Mouse (Mus musculus) embryonic stem cell, embryonic (primary cell): ENCODE measurements around the gene Poldip3.

Experiments
- CTCF ChIA-PET, 4 experiments: fragments of 300-600 bp in 2 of 4; fragments of 350-600 bp in 2 of 4; sonication (Branson Sonifier 250); formaldehyde crosslinking; loops; one replicate each; lab custom pipeline; 2022; ENCODE audit warnings: inconsistent platforms in 2 of 4; lab: Charles Lee
- POLR2A ChIA-PET, 4 experiments: fragments of 300-600 bp in 2 of 4; fragments of 350-600 bp in 2 of 4; sonication (Branson Sonifier 250); formaldehyde crosslinking; loops; one replicate each; lab custom pipeline; 2022; ENCODE audit warnings: antibody characterized with exemption in 4 of 4, inconsistent platforms in 1 of 4; lab: Charles Lee

The Poldip3 gene

DNA sequence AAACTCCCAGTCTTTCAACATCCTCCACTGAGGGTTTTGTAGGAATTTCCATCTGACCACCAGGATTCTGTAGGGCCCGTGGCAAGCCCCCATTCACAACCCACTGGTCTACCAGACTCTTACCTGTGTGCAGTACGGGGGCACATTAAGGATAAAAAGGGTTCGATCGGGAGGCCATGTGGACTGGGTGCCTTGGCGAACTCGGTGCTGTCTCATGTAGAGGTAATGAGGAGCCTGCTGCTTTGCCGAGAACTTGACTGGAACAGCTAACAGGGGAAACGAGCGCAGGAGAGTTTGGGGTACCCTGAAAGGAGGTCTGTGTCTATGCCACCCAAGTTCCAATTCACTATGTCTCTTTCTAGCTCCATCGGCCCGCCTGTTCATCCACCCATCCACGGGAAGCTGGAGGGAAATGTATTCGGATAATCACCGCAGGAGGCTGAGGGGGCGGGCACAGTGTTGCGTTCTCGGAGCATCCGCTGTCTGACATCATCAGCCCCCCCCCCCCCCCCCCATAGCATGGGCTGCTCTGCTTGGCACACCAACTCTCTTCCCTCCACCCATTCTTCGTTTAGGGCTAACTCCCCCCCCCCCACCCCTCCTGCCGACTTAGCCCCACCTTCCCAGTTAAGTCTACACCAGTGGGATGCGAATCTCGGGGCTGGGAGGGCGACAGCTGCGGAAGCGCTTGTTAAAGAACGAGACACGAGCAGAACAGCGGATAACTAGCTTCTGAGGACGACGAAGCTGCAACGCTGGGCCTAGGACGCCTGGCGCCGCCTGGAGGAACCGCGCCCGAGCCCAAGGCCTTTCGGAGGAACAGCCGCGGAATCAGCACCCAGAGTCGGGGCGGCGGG lies 27.2 kb downstream of the Poldip3 start:
- ChIA-PET CTCF (interaction anchor here in 2 of 4 experiments (0.6 to 1.3 kb wide), 7 partner anchors 9 to 636 kb away, joined by 3 to 7 read pairs (median 3); no protein-coding TSS in a partner anchor), POLR2A (interaction anchor here (0.5 to 16.0 kb wide), 27 partner anchors 9 to 1111 kb away, joined by 3 to 172 read pairs (median 4); partner anchors contain the start of gene Poldip3 (in 4 of the 4))

DNA sequence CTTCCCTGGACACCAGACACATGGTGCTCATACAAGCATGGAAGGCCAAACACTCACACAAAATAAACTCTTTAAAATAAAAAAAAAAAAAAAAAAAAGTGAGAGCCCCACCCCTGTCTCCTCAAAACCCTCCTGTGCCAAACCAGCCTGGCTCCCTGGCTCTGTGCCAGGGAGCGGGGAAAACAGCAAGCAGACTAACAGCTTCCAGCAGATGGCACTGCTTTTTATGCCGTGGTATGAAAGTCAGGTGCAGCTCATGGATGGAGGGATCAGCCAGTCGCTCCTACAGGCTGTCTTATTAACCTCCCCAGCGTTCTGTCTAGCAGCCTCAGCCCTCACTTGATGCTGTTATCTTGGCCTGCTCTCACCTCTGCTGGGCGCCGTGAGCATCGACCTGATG lies 30.8 kb downstream of the Poldip3 start:
- ChIA-PET POLR2A (interaction anchor here (0.6 to 16.0 kb wide), 28 partner anchors 8 to 388 kb away, joined by 3 to 172 read pairs (median 3); partner anchors contain the start of gene Poldip3 (in 4 of the 4)), CTCF (interaction anchor here (0.6 to 1.3 kb wide), 16 partner anchors 9 to 957 kb away, joined by 3 to 20 read pairs (median 4); partner anchors contain the start of gene Tcf20 (in 1 of the 4))

DNA sequence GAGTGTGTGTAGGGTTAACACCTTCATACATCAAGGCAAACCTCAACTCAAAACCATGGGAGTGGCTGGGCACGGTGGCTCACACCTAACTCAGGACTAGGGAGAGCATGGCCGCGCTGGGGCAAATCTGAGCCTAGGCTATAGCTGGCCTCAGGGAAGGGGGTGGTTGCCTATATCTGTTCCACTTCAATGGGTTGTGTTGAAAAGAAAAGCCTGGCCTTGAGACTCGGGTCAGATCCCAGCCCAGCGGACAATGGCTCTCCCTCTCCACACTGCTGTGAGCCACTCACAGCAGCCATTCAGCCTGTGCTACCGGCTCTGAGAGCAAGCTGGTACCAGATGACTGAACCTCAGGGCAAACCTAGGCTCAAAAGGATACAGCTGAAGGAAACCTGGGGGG lies 34.1 kb downstream of the Poldip3 start:
- ChIA-PET CTCF (interaction anchor here in 2 of 4 experiments (0.6 to 1.2 kb wide), 3 partner anchors 29 to 192 kb away, joined by 3 to 4 read pairs (median 3); no protein-coding TSS in a partner anchor), POLR2A (interaction anchor here (0.6 to 16.0 kb wide), 17 partner anchors 8 to 194 kb away, joined by 3 to 172 read pairs (median 4); partner anchors contain the start of gene Poldip3 (in 4 of the 4))

DNA sequence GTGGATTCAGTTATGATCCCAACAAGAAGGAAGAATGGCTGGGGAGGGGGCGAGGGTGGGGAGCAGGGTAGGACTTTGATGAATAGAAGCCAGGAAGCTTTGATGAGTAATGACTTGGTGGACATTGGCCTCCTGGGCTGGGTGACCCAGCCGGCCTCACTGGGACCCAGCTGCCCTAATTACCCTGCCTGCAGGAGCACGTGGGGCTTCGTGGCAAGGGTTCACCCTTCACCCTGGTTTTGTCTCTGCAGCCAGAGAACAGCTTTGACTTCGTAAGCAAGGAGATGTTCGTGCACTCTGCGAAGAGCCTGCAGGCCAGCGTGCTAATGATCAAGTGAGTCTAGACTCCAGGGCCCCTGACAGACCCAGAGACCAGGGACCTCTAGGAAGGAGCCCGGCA lies 35.1 kb downstream of the Poldip3 start:
- ChIA-PET CTCF (interaction anchor here in 2 of 4 experiments (0.7 to 1.2 kb wide), 3 partner anchors 28 to 58 kb away, joined by 3 to 4 read pairs (median 3); partner anchors contain the start of gene Cyb5r3 (in 1 of the 2)), POLR2A (interaction anchor here (1.0 to 16.0 kb wide), 11 partner anchors 8 to 122 kb away, joined by 3 to 172 read pairs (median 8); partner anchors contain the start of genes Poldip3 (in 4 of the 4) and Rrp7a (in 1 of the 4))

DNA sequence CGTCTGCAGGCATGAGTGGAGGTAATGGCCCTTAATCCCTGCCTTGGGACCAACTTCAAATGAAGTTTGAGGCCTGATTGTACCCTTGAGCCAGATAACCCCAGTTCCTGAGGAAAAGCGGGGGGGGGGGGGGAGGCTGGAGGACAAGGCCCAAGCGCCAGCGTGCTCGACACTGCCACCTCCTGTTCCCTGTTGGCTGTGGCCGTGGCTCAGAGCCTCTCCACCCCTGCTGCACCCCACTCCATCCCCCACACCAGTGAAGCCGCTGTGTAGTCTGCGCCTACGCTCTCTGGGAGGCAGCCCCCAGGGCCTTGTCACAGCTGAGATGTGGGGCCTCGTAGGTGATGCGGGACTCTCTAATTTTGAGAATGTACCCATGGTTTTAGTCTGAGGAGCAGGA lies 36.3 kb downstream of the Poldip3 start:
- ChIA-PET CTCF (interaction anchor here (0.6 to 1.7 kb wide), 8 partner anchors 9 to 307 kb away, joined by 3 to 8 read pairs (median 4); partner anchors contain the start of gene Rrp7a (in 2 of the 4)), POLR2A (interaction anchor here in 3 of 4 experiments (0.6 to 16.0 kb wide), 15 partner anchors 9 to 326 kb away, joined by 3 to 172 read pairs (median 4); partner anchors contain the start of genes Poldip3 (in 2 of the 3) and Rrp7a (in 1 of the 3))

DNA sequence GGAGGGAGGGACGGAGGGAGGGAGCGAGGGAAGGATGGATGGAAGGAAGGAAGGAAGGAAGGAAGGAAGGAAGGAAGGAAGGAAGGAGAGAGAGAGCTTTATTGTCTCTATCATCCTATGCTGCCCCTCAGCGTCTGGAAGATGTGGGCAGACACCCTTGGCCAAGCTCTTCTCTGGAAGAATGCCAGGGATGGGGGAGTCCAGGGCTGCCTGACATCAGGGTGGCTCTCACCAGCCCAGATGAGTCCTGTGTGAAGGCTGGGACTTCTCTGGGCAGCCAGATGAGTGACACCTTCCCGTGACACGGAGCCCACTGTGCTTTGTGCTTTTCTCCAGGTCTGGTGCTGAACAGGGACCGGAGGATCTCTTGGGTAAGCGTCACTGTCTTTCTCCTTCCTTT lies 37.3 kb downstream of the Poldip3 start:
- ChIA-PET CTCF (interaction anchor here in 3 of 4 experiments (0.9 to 1.7 kb wide), 5 partner anchors 10 to 93 kb away, joined by 3 to 8 read pairs (median 6); partner anchors contain the start of gene Rrp7a (in 2 of the 3)), POLR2A (interaction anchor here in 2 of 4 experiments (1.0 to 16.0 kb wide), 8 partner anchors 14 to 93 kb away, joined by 3 to 172 read pairs (median 4); partner anchors contain the start of gene Poldip3 (in 2 of the 2))

DNA sequence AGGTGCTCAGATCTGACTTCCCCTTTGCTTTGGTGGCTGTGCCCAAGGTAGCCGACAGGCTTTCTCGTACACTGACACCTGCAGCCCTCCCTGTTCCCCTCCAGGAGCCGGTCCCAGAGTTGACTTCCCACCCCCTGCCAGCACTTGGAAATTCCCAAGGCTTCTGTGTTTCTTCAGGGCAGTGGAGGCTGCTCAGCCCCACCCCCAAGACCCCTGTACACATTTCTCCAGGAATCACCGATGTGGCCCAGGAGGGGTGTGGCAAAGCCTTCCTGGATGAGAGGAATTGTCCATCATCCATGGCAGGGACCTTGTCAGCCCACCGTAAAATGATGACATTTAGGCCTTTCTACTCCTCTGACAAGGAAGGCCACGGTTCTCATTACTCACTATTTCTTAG lies 37.9 kb downstream of the Poldip3 start:
- ChIA-PET POLR2A (interaction anchor here in 2 of 4 experiments (3.8 to 16.0 kb wide), 2 partner anchors 37 to 38 kb away, joined by 23 to 172 read pairs; partner anchors contain the start of gene Poldip3 (in 2 of the 2)), CTCF (no interaction called here)

DNA sequence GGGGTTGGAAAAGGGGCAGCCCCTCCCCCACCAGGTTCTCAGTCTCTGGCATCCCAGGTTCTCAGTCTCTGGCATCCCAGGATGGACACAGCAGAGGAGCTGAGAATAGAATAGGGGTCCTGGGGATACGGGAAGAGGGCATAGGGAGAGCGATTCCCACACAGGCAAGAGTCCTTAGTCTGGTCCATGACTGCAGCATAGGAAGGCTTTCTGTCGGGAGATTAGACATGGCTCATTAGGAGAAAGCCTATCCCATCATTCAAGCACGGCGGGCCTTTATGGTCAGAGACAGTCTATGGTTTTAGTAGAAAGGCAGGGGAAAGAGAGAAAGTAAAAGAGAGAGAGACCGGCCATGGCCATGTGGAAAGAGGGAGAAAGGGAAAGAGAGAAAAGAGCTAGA lies 41.4 kb downstream of the Poldip3 start:
- ChIA-PET POLR2A (interaction anchor here in 2 of 4 experiments (0.7 to 16.0 kb wide), 14 partner anchors 8 to 128 kb away, joined by 3 to 172 read pairs (median 4); partner anchors contain the start of gene Poldip3 (in 2 of the 2)), CTCF (interaction anchor here in 3 of 4 experiments (0.6 to 1.2 kb wide), 4 partner anchors 22 to 238 kb away, joined by 3 to 8 read pairs (median 3); no protein-coding TSS in a partner anchor)

DNA sequence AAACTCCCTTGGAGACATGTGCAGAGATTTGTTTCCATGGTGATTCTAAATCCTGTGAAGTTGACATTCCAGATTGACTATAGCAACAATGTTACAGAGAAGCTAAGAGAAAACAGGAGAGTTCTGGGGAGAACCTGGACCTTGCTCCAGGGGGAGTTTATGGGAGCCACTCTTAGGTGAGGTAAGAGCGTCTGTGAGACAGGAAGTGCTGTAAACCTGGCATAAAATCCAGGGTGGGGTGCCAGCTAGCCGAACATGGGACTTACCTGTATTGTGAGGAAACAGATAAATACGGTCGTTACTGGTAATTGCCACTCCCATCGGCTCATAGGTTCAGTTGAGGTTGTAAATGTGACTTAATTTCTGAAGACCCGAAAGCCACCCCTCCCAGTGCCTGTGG lies 42.8 kb downstream of the Poldip3 start:
- POLR2A ChIA-PET, result interaction anchor here in 3 of 4 experiments (0.8 to 4.8 kb wide), 7 partner anchors 9 to 130 kb away, joined by 3 to 42 read pairs (median 3); partner anchors contain the start of gene Poldip3 (in 2 of the 3)
- CTCF ChIA-PET, result interaction anchor here in 2 of 4 experiments (1.0 to 1.2 kb wide), 2 partner anchors 21 kb away, joined by 3 read pairs; no protein-coding TSS in a partner anchor

DNA sequence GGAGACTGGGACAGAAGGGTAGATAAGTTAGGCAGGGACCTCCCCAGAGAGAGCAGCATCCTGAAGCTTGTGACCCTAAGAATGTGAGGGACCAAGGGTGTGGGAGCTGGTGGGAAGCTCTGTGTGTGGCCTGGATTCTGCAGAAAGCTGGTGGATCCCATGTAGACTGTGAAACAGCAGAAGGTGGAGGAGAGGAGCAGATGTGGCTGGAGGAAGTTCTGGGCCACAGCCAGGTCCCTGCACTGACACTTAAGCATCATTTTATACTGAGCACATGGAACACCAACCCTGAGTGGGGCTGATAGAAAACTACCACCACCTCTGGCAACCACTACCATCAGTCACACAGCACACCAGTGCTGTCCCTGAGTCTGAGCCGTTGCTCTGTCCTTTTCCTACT lies 46.1 kb downstream of the Poldip3 start:
- CTCF ChIA-PET, result interaction anchor here in 1 of 4 experiments (0.6 kb wide), 1 partner anchor 10 kb away, joined by 3 read pairs; no protein-coding TSS in a partner anchor

DNA sequence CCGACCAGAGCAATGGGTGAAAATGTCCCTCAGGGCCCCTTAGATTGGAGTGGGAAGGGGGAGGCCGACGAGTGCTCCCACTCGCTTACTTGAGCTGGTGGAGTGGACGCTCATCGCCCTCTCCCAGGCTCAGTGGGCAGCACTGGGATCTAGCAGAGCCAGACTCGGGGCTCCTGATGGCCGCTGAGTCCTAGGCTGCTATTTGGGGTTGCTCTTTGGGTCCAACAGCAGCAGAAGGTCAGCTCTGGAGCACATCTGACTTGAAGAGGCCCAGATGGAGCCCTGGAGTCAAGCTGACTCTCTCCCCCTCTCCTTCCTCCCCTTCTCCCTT lies 48.9 kb downstream of the Poldip3 start:
- CTCF ChIA-PET, result interaction anchor here in 2 of 4 experiments (0.9 to 2.5 kb wide), 11 partner anchors 9 to 739 kb away, joined by 3 to 19 read pairs (median 3); partner anchors contain the start of gene Cyb5r3 (in 1 of the 2)

More for the DNA sequence above, 46.1 kb downstream of the Poldip3 start:
- POLR2A ChIA-PET, result interaction anchor here in 2 of 4 experiments (0.5 to 6.0 kb wide), 5 partner anchors 12 to 1441 kb away, joined by 3 to 56 read pairs (median 6); partner anchors contain the start of gene Poldip3 (in 2 of the 2)

DNA sequence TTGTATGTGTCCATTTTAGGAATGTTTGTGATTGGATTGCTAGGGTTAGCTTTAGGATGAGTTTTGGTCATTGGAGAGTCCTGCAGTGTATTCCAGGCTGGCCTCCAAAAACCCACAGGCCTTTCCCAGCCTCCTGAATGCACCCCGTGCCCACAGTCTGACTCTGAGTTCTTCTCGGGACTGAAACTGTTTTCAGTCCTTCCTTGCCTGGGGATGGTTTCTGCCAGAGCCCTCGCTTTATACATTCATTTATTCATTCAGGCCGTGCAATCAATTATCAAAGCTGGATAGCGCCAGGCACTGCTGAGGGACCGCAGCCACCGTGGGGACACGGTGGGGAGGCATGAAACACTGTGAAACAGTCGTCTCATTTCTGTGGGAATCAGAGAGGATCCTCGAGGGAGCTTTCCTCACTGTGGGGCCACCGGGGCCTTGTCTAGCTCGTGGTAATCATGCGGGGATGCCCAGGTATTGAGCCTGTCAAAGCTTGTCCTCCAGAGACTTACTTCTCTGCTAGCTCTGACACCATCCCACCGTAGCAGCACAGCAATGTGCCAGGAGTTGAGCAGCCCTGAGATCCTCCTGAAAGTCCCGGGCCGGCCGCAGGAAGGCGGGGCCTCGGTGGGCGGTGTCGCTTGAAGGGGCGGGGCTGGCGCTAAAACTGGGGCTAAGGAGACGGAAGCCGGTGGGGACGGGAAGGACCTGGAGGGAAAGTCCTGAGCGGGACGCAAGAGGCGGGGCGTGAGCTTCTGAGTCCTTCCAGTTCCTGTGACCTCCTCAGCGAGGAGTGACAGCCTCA lies 49.5 kb downstream of the Poldip3 start:
- ChIA-PET POLR2A (interaction anchor here in 3 of 4 experiments (0.6 to 6.9 kb wide), 50 partner anchors 9 to 1288 kb away, joined by 3 to 99 read pairs (median 4); partner anchors contain the start of genes Poldip3 (in 3 of the 3), Serhl (in 2 of the 3), Cyb5r3 (in 1 of the 3) and Naga (in 1 of the 3)), CTCF (interaction anchor here in 3 of 4 experiments (0.9 to 2.5 kb wide), 12 partner anchors 9 to 738 kb away, joined by 3 to 19 read pairs (median 3); partner anchors contain the start of gene Cyb5r3 (in 1 of the 3))

More for the DNA sequence above, 48.9 kb downstream of the Poldip3 start:
- POLR2A ChIA-PET, result interaction anchor here in 3 of 4 experiments (0.6 to 6.9 kb wide), 46 partner anchors 8 to 854 kb away, joined by 3 to 99 read pairs (median 4); partner anchors contain the start of genes Poldip3 (in 3 of the 3), Serhl (in 2 of the 3), Cyb5r3 (in 1 of the 3) and Naga (in 1 of the 3)

DNA sequence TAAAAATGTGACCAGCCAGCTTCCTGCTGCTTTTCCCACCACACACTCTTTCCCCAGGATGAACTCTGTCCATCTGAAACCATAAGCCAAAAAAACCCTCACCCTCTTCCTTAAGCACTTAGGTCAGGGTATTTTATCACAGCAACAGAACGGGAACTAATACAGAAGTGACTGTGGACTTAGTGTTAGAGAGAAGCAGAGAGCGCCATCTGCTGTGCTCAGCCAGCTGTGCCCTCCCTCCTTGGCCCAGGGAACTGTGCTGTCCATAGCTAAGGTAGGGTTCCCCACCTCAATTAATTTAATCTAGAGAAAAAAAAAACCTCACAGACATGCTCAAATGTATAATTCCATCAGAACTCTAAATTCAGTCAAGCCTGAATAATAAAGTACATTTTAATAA lies 53.2 kb downstream of the Poldip3 start:
- POLR2A ChIA-PET, result interaction anchor here (0.6 to 6.9 kb wide), 10 partner anchors 10 to 54 kb away, joined by 3 to 99 read pairs (median 3); partner anchors contain the start of gene Poldip3 (in 3 of the 4)
- CTCF ChIA-PET, result interaction anchor here (0.6 to 3.2 kb wide), 19 partner anchors 10 to 797 kb away, joined by 3 to 22 read pairs (median 4); partner anchors contain the start of gene Wbp2nl (in 1 of the 4)

DNA sequence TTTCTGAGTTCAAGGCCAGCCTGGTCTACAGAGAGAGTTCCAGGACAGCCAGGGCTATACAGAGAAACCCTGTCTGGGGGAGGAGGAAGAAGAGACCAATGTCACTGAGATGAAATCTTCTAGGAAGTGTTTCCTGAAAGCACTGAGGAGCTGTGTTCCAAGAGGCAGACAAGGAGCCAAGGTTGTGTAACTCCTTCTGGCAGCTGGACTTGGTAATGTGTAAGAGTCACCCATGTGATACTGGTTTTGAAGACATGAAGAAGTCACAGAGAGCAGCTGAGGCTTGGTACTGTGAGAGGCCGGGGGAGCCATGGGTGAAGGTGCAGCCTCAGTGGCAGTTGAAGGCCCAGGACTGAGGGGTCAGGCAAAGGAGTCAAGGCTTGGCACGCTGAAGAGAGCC lies 55.5 kb downstream of the Poldip3 start:
- CTCF ChIA-PET, result no interaction called here
- POLR2A ChIA-PET, result interaction anchor here in 1 of 4 experiments (1.2 to 1.3 kb wide), 2 partner anchors 13 to 56 kb away, joined by 4 to 9 read pairs; partner anchors contain the start of gene Poldip3

DNA sequence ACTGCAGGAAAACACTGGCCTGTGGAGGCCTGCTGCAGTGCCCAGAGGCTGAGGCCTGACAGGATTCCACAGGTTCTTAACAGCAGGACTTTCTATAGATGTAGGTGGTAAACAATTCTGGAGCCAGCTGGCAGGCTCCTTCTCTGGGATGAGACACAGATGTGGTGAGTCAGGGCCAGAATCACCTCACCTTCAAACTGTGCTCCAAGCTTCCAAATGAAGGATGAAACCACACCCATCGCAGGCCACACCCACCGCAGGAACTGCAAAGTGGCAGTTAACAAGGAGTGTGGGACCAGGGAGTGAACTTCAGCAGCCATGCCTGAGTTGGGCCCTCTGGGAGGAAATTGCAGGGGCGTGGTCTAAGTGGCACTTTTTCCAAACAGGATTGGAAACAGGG lies 58.3 kb downstream of the Poldip3 start:
- ChIA-PET CTCF (interaction anchor here in 2 of 4 experiments (0.6 to 1.0 kb wide), 7 partner anchors 9 to 384 kb away, joined by 3 to 4 read pairs (median 3); partner anchors contain the start of gene Tcf20 (in 1 of the 2)), POLR2A (interaction anchor here (0.6 to 7.2 kb wide), 13 partner anchors 8 to 830 kb away, joined by 3 to 50 read pairs (median 5); partner anchors contain the start of gene Poldip3 (in 3 of the 4))

DNA sequence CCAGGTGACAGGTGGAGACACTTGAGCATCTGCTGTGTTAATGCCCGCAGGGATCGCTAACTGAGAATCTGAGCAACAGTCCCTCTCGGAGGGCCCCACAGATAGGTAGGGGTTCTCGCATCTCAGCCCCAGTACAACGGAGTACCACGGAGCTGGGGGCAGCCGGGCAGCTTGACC lies 59.9 kb downstream of the Poldip3 start, which contains the start of gene Serhl:
Gene Serhl (plus strand): TSS at position 78 of the 177 bp plus-strand sequence.
- POLR2A ChIA-PET, result interaction anchor here in 3 of 4 experiments (0.7 to 7.2 kb wide), 12 partner anchors 8 to 113 kb away, joined by 3 to 50 read pairs (median 7); partner anchors contain the start of gene Poldip3 (in 3 of the 3)
- CTCF ChIA-PET, result interaction anchor here in 1 of 4 experiments (1.7 kb wide), 1 partner anchor 8 kb away, joined by 4 read pairs; no protein-coding TSS in a partner anchor
